Mouse (Mus musculus): Measurements from ENCODE around the gene Srebf1.

DNA sequence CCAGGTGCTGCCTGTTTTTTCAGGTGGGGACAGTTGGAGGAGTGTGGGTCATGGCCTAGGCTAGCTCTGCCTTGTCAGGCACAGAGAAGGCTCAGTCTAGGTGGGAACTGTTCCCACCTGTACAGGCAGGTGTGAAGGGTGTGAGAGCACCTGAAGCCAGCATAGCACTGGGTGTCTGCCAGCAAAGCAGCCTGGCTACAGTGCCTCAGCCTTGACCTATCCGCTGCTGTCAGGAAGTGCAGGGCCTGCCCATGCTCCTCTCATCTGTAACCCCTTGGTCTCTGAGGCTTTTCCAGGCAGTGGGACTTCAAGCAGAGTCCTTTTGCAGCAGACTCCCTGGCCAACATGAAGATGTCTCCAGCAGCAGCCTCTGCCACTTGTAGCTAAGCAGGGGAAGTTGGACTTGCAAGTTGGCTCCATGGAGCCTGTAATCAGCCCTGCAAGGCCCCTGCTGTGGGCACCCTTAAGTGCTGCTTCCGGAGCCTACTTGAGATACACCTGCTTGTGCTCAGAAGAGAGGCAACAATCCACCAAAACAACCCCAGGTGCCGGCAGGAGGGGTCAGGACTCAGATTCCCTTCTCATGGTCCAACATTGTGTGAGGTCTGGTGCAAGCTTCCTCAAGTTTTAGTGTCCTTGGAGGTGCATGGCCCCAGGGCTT, 61.8 kb downstream of the Srebf1 start:
- TF ChIP-seq POLR2A (IDR thresholded peaks at IDR 0.05; ENCODE audit: borderline replicate concordance, control insufficient read depth, low read depth, low read length) (no peak), CTCF (IDR thresholded peaks at IDR 0.05; ENCODE audit: control insufficient read depth, insufficient read depth, low read length) (no peak)

Measured in bone marrow, adult 2 months (tissue).